Mouse (Mus musculus) lung, postnatal 25 days (tissue): ENCODE results near the gene Atg7.
"Not testable (repeated sequence)": the region's sequence is repeated elsewhere in the genome, so short reads cannot be mapped to it uniquely, and the experiment has no call there.

Source experiments
- DNase-seq: peaks from one replicate; pipeline ENCODE4 v3.0.0; 2022; ENCODE audit warnings: low spot score

The Atg7 gene

DNA sequence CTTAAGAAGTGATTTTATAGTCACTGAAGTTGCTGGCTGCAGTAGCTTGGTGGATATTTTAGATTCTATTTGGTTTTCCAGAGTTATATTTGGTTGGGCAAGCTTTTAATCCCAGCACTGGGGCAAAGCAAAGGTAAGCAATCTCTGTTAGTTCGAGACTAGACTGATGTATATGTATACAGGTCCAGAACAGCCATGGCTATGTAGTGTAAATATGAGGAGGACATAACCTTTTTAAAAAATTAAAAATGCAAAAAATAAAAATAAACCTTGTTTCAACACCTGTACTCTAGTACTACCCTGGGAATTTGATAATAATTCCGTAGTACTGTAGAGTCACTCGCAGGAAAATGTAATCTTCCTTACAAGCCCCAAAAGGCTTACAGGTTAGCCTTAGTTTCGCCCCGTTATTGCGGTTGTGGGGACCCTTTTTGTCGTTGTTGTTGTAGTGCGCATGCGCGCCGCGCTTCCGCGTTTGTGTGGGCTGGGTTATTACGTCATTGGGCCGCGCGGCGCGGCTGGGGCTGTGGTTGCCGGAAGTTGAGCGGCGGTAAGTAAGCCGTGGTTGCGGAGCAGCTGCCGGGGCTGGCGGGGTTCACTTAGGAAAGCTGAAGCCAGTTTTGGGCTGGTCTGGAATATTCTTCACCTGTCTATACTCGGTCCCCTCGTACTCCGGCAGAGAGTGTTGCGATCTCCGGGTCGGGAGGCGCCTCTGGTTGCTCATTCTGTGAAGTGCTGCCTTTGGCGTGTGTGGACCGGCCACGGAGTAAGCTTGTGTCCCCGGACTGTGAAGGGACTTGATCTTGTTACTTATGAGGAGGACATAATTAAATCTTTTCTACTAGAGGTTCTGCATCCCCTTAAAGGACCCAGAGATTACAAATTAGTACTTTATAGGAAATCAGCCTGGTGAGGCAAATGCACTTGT, at the start of gene Atg7:
Atg7 (plus strand) TSS at position 497 of the 928 bp plus-strand sequence.
- peak; percentile 92 for DNase-seq

DNA sequence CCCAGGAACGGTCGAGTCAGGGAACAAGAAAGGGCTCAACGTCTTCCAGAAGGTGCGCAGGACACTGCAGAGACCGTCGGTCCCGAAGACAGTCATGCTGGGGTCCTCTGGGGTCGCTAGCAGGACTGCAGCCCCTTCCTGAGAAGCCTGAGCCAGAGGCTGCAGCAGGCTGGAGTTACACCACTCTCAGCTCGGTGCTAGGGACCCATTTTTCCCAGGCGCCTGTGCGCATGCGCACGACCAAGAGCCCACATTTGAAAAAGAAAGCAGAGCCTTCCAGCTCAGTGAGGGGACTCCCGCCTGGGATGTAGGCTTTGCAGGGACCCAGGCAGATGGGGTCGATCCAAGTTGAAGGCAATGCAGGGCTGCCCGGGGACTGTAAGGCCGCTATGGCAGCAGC, 28.8 kb upstream of the Atg7 start:
- peak; percentile 39 for DNase-seq

DNA sequence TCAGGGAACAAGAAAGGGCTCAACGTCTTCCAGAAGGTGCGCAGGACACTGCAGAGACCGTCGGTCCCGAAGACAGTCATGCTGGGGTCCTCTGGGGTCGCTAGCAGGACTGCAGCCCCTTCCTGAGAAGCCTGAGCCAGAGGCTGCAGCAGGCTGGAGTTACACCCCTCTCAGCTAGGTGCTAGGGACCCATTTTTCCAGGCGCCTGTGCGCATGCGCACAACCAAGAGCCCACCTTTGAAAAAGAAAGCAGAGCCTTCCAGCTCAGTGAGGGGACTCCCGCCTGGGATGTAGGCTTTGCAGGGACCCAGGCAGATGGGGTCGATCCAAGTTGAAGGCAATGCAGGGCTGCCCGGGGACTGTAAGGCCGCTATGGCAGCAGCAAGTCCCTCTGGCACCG, 9.0 kb upstream of the Atg7 start:
- not testable (repeated sequence) for DNase-seq

DNA sequence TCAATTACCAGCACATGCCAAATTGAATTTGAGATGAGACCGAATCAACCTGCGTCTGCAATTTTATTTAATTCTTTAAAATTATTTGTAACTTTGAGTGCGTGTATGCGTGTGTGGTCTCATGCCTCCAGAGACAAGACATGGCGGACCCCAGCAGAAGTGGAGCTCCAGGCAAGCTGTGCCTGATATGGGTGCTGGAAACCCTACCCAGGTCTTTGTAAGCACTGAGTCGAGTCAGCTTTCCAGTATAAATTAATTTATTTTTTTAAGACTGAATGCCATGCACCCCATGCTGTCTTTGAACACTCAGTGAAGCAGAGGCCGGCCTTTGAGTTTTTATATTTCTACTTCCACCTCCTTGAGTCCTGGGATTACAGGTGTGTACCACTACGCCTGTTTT, 819 bp downstream of the Atg7 start:
- DNase-seq, result no peak

DNA sequence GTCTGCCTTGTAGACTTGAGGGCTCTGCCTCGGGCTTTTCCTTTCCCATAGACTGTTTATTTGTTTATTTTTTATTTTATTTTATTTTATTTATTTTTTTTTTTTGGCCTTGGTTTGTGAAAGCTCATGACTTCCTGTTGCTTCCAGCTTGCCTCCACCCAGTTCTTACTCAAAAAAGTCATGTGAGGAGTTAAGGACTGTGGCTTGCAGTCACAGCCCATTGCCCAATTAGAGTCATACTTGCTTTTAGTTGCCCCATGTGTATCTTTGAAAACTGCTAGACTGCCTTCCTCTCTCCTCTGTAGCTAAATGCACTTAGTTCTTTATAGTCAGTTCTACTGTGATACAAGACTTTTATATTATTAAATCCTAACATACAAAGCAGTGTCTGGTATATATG, 1.6 kb downstream of the Atg7 start:
- peak; percentile 43 for DNase-seq

DNA sequence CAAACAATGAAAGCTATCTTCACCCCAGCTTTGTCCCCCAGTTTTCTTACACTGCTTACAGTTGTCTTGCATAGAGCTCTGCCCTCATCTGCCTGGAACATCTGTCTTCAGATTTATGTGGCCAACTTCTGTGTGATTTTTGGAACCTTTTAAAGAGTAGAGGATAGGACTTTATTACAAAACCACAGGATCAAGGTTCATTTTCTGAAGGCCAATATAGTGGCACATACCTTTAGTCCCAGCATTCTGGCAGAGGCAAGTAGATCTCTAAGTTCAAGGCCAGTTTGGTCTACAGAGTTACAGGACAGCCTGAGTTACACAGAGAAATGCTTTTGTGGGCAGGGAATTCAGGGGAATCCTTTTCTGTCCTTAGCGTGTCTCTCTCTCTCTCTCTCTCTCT, 3.3 kb downstream of the Atg7 start:
- no peak for DNase-seq

DNA sequence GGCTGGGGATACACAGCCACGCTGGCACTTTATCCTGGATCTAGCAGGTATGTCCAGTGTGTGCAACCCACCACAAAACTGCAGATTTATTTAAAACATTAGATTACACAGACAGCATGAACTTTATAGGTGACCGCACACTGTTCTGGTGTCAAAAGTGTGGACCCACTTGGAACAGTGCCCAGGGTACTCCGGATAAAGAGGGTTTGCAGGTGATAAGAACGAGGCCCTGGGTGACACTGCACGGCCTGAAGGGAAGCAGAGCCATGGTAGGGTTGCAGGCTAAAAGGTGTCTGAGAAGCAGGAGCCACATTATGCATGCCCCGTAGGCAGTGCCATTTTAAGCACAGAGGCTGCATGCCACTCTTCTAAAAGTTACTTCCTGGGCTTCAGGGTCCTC, 4.1 kb downstream of the Atg7 start:
- DNase-seq, result no peak

DNA sequence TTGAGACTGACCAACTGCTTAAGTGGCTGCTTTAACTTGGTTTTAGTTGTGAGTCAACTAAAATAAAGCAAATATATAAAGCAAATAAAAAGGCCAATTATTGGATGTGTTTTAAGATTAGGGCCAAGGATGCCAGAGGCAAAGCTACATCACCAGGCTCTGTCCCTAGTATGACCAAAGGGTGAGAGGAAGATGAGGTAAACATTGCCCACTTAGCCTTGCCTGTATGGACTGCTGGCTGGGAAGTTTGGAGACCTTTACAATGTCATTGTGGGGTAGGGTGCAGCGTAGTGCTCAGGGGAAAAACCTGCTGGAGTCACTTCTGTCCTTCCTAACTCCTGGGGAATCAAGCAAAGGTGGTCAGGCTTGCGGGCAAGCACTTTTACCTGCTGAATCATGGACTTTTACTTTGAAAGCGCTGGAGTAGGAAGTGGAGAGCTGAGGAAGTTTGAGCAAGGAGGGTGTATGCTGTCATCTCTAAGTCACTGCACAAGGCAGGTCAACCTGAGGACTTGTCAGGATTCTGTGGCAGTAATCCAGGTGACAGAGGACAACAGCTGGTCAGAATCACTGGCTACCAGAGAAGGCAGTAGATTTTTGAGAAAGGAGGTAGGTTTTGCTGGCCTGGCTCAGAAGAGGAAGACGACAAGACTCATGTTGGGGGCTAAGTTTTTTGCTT, 5.6 kb downstream of the Atg7 start:
- no peak for DNase-seq

DNA sequence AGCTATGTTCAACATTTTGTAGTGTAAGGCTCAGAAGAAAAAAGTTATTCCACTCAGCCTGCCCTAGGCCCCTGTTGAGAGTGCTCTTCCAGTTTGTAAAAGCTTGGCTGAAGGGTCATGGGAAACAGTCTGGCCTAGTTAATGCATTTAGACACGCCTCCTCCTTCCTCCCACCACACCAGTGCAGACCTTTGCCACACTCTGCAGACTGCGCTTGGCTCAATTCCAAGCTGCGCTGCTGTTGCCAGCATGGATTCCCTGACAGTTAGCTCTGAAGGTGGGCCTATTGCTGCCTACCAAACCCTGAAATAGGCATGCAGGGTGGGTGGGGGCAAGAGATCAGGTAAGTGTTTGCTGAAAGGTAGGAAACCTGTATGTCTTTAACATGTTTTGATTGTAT, 9.3 kb downstream of the Atg7 start:
- DNase-seq, result no peak

DNA sequence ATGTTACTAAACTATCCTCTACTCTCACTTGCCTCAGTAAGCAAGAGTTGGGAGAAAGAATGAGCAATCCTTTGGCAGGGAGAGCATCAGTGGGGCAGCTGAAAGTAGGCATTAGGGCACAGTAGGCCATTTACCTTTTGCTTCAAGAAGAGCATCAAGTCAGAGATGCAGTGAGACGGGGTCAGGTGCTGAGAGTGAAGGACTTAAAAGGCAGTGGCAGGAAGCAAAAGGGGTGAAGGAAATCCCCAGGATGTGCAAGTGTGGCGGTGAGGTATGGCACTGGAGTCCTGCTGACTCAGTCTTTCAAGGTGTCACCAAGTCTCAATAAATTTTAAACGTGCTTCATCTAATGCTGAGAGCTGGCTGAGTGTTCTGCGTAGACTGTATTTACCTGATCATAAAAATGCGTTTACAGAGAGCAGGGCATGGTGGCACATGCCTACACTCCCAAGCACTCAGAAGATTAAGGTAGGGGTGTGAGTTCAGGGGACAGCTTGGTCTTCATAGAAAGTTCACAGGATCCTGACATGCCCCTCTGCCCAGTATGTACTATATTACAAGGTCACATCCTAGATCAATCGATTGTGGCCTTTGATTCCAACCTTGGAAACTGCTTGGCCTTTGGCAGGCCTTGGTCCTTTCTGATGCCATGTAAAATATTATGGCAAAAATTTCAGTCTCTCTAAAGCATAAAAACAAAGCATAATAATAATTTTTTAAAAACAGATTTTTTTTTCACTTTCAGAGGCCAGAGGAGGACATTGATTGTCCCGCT, 14.1 kb downstream of the Atg7 start:
- DNase-seq, result no peak

DNA sequence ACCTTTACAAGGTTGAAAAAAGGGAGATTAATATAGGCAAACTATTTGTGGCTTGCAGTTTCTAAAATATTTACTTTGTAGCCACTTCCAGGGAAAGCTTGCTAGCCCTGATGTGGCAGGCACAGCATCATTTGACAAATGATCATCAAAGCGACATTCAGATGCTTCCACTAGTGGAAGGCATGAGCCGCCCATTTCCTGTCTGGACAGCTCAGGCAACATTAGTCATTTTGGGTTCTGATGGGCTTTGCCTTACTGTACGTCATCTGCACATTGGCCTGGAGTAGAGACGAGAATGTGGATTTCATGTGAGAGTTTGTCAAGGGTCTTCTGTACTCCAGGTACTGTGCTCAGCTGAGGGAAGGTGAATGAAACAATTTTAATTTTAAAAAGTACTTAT, 14.9 kb downstream of the Atg7 start:
- DNase-seq, result no peak

DNA sequence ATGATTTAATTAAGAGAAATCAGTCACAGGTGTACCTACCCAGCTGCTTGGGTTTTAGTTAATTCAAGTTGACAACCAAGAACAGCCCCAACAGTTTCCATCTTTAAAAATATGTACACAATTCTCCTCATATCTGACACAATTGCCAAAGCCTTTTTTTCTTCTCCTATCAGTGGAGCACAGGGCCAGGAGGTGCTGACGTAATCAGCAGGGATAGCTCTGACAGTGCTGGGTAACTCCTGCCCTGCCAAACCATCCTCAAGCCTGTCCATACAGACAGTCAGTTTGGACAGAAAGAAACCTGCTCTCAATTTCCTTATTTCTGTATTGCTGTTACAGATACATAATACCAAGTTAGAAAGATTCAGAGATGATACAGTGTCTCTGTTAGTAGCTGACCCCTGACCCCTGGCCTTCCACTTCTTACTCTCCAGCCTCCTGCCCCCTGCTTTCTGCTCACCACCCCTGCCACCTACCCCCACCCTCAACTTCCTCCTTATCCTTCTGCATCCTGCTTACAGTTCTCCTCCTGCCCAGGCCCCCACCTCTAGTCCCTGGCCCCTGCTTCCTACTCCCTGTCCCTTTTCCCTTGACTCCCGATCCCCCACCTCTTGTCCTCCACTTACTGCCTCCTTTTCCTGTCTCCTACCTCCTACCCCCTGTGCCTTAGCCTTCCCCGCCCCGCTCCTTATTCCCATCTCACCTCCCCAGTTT, 16.5 kb downstream of the Atg7 start:
- no peak for DNase-seq

DNA sequence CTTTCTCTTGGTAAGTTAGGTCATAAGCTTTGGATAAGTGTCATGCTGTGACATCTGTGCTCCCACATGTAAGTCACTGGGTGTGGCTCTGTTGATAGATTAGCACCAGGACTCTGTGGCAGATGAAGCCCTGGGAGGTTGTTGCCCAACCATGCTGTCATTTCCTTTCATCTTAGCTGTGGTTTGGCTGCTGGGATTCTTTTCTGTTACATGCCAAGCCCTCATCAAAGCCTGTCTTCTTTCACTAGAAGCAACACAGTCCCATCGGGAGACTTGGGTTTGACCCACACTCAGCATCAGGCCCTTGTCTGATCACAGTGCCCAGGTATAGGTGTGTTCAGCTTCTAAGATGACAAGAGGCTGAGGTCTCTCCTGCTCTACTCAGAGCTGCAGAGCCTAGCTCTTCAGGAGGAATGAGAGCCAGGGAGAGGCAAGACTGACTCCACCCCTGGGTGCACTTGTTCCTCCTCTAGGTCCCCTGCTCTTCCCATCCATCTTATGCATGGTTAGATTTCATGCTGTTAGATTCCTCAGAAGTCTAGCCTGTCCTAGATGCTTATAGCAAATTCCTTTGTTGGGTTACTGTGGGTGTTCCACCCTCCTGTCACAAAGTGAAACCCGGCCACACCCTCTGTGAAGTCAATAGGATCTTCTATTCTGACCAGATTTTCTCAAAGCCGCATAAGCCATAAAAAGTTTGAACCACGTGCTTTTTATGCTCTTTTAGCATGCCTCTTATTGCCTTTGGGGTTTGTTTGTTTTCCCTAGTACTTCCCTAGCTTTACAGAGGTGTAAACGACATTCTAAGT, 17.3 kb downstream of the Atg7 start:
- peak; percentile 53 for DNase-seq

DNA sequence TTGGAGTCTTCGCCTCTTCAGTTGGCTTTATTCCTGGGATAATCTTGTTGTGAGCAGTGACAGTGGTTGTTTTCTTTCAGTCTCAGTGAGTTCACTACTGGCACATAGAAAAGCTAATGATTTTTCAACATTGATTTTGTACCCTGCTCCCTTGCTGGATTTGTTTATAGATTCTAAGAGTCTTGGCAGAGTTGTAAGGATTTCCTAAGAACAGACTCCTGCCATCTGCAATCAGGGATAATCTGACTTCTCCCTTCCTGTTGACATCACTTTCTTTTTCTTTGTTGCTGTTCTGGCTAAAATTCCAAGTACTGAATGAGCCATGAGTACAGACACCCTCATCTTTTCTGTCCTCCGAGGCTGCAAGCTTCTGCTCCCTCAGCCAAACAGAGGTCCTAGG, 20.8 kb downstream of the Atg7 start:
- DNase-seq, result peak; percentile 38

DNA sequence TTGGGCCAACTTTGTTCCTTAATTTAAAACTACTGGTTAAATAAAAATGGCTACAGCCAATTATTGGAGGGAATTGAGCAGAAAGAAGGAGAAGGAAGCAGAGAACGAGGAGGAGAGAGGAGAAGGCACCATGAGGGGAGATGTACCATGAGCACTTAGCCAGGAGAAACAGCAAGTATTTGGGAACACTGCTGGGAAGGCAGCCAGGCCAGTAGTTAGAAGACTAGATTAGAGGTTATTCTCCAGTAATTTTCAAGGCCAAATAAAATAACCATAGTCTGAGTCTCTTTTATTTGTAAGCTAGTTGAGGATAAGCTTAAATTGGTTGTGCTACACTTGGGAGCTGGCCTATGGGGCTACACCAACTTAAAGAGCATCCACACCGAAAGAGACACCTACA, 21.8 kb downstream of the Atg7 start:
- DNase-seq, result no peak

DNA sequence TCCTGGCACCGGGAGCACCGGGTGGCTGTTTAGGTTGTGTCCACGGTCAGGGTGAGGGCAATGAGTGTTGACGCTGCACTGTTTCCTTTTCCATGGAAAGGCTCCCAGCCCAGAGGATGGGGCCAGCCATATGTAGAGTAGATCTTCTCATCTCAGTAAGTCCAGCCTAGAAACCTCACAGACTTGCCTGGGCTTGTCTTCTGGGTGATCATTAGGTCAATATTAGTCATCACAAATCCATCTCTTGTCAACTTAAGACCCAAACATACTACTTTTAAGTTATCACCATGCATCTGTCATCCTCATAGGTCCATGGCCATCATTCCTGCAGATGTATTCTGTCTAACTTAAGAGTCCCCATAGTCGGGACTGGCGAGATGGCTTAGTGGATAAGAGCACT, 24.6 kb downstream of the Atg7 start:
- DNase-seq, result no peak

DNA sequence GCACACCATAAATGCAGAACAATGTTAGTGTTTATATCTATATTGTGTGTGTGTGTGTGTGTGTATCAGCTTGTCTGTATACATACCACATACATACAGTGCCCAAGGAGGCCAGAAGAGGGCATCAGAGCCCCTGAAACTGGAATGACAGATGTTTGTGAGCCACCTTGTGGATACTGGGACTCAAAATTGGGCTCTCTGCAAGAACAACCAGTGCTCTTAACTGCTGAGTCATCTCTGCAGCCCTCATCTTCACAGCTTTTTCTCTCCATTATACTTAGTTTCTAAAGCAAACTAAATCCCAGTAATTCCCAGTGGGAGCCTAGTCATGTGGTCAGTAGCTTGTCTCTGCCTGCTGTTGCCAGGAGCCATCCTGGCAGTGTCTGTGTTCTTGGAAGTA, 31.9 kb downstream of the Atg7 start:
- no peak for DNase-seq

DNA sequence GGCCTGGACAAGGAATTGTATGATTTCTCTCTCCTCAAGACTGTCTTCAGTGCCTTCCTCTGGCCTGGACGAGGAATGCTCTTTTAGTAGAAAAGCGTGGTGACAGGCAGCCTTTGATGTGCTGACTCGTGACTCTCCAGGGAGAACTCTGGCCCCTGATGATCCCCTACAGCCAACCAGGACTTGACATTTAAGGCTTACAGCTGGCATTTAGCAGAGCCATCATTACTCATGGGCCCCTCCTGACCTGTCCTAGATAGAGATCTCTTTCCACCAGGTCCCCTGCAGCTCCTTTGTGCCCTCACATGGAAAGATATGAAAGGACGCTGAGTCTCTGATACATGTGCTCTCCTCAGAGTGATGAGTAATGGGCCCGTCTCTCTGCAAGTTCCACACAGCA, 33.2 kb downstream of the Atg7 start:
- no peak for DNase-seq

DNA sequence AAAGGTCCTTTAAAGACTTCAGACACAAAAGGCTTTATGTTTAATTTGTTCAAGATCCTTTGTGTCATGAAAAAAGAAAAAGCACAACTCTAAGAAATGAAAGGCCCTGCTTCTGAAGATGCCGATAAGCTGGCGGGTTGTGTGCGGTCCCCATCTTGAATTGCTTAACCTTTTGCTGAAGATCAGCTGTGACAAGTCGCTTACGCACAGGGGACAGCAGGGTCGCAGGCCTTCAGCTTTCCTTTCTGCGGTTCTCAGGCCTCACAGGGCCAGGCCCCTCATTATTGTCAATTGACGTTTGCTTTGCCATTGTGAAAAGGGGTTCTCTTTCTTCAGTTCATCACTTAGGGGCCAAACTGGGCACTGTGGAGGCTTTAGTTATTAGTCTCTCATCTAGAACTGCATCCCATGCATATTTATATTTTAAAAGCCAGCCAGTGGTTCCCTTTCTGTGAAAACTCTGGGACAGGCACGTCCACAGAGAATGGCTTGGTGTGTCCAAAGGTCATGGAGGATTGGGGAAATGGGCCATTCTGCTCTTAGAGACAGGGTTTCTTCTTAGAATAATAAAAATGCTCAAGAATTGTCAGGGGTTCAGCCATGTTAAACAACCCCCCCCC, 39.3 kb downstream of the Atg7 start:
- DNase-seq, result no peak

DNA sequence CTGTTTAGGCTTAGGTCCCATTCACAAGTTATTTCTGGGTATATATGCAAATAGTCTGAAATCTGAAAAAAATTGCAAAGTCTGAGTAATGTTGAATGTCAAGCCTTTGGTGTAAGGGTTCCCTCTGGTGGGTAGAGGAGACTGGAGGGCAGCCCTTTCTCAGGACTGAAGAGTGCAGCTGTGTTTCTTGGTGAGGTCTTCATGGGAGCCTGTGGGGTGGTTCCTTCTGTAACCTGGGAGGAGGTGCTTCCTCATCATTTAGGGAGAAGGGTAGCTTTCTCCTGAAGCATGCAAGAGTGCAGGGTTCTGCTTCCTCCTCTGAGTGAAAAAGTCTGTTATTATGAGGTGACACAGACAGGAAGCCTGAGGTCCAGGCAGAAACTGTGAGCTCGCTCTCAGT, 40.8 kb downstream of the Atg7 start:
- no peak for DNase-seq

DNA sequence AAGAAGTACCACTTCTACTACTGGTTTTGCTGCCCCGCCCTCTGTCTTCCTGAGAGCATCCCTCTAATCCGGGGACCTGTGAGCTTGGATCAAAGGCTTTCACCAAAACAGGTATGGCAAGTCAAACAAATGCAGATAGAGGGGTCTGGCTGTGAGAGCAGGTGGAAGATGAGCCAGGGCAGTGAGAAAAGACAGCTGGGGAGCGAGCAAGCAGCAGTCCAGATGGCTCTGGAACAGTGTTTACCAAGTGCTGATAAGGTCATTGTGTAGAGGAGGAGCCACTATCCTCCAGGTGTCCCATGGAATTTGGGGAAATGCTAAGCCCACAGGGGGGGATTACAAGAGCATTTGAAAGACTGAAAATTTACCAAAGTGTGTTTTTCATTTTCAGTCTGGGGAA, 41.5 kb downstream of the Atg7 start:
- no peak for DNase-seq
